Mouse (Mus musculus): ENCODE data around the gene Snrpg. TPM values are rescaled to one million over a fixed set of nuclear protein-coding genes. Genes with fewer than 3 reads are reported as not detected.

Gene Snrpg
- total and polyA plus RNA-seq, 2 experiments from 2014 or later: 101 to 308 TPM

DNA sequence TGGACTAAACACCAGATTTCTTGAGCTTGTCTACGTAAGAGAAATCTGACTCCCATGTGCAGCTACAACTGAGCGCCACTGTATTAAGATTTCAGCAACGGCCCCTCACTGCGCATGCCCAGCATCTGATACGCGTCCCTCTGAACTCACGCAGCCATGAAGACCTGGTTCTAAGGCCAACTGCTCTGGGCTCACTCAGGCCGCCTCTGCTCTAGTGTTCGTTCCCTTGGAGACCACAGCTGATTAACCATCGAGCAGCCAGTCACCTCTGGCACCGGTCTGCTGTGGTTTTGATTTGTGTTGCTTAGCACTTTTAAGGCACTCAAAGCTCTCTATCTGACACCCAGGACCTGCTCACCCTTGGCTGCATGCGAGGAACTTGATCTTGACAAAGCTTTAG, 16.2 kb downstream of the Snrpg start:
- Histone ChIP-seq H3K4me2 (ENCODE audit: low read depth) (no peak overlapping the region), H3K36me3 (ENCODE audit: insufficient read depth) (peaks cover 63% of the 10 kb centered on the region), H3K27me3 (ENCODE audit: insufficient read depth, low read length) (no peaks in the 10 kb centered on the region), H3K27ac (ENCODE audit: low read depth, low read length) (no peak overlapping the region), H3K4me3 (ENCODE audit: low read depth, low read length) (no peak overlapping the region), H3K9ac (no peak overlapping the region), H3K9me3 (ENCODE audit: low read length) (no peaks in the 10 kb centered on the region), H3K4me1 (ENCODE audit: insufficient read depth) (no peaks in the 10 kb centered on the region)
- ATAC-seq (no peak), DNase-seq (no peak)
- no peak for TF ChIP-seq CTCF (IDR thresholded peaks at IDR 0.05; ENCODE audit: low read depth)
- WGBS: 88% methylated on average over 12 of the region's 12 CpGs

DNA sequence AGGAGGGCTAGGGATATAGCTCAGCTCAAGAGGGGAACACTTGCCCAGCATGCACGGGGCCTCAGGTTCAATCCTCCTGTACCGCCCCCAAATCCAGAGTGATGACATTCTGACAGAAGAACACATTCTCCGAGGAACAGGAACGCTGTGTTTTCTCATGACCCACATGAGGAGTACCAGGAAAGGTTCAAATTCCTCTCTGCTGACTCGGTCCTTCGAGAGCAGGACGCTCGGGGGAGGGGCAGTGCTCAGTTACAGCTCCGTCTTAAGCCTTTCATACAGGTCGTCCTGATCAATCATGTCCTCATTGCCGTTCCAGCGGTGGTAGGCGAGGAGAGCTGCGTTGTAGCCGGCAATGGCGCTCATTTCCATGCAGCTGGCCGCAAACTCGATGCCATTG, 17.4 kb downstream of the Snrpg start:
- Histone ChIP-seq H3K4me3 (ENCODE audit: low read depth, low read length) (no peak overlapping the region), H3K9me3 (ENCODE audit: low read length) (no peaks in the 10 kb centered on the region), H3K4me2 (ENCODE audit: low read depth) (no peak overlapping the region), H3K36me3 (ENCODE audit: insufficient read depth) (peaks cover 66% of the 10 kb centered on the region), H3K27me3 (ENCODE audit: insufficient read depth, low read length) (no peaks in the 10 kb centered on the region), H3K27ac (ENCODE audit: low read depth, low read length) (no peak overlapping the region), H3K4me1 (ENCODE audit: insufficient read depth) (no peaks in the 10 kb centered on the region), H3K9ac (no peak overlapping the region)
- 90% methylated on average over 18 of the region's 18 CpGs for WGBS
- no peak for DNase-seq
- no peak for ATAC-seq
- TF ChIP-seq CTCF (IDR thresholded peaks at IDR 0.05; ENCODE audit: low read depth): no peak

DNA sequence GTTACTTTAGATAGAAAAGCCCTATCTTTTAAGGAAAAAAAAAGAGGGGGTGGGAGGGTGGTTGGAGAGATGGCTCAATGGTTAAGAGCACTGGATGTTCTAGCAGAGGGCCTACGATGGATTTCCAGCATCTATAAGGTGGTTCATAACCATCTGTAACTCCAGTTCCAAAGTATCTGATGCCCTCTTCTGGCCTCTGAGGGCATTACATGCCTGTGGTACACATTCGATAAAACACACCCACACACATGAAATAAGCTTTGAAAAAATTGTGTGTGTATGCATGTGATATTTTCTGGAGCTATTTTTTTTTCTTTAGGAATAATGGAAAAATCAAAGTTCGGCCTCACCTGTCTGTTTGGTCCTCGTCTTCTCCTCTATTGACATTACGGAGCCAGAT, 20.2 kb downstream of the Snrpg start:
- WGBS: 96% methylated on average over 5 of the region's 5 CpGs
- peaks cover 58% of the 10 kb centered on the region for H3K36me3 ChIP-seq (ENCODE audit: insufficient read depth)

DNA sequence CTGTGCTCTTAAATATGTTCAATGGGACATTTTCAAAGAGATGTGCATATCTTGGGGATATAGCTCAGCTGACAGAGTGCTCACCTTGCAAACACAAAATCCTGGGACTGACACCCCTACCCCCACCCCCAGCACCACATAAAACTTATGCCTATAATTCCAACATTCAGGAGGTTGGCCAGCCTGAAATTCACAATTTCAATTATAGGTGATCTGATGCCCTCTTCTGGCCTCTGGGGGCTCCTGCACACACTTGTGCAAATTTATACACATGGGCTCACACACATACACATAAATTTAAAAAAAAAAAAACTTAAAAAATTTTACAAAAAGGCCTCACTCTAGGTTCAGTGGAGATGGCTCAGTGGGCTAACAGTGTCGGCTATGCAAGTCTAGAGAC, 22.1 kb downstream of the Snrpg start:
- Histone ChIP-seq H3K9ac (no peak overlapping the region), H3K9me3 (ENCODE audit: low read length) (no peaks in the 10 kb centered on the region), H3K4me2 (ENCODE audit: low read depth) (no peak overlapping the region), H3K4me1 (ENCODE audit: insufficient read depth) (peaks cover 13% of the 10 kb centered on the region), H3K4me3 (ENCODE audit: low read depth, low read length) (no peak overlapping the region), H3K27ac (ENCODE audit: low read depth, low read length) (no peak overlapping the region), H3K27me3 (ENCODE audit: insufficient read depth, low read length) (no peaks in the 10 kb centered on the region), H3K36me3 (ENCODE audit: insufficient read depth) (peaks cover 47% of the 10 kb centered on the region)
- no peak for ATAC-seq
- TF ChIP-seq CTCF (IDR thresholded peaks at IDR 0.05; ENCODE audit: low read depth): 0 out of 2 replicates have a peak, but pooled peaks have one; percentile 18
- DNase-seq: no peak
- 97% methylated on average over 1 of the region's 1 CpGs for WGBS

More for the DNA sequence above, 20.2 kb downstream of the Snrpg start:
- no peak for DNase-seq
- Histone ChIP-seq H3K9me3 (ENCODE audit: low read length) (no peaks in the 10 kb centered on the region), H3K4me1 (ENCODE audit: insufficient read depth) (peaks cover 7% of the 10 kb centered on the region; the same call in 1 of the 2 replicates), H3K4me3 (ENCODE audit: low read depth, low read length) (no peak overlapping the region), H3K27me3 (ENCODE audit: insufficient read depth, low read length) (no peaks in the 10 kb centered on the region), H3K4me2 (ENCODE audit: low read depth) (no peak overlapping the region), H3K27ac (ENCODE audit: low read depth, low read length) (no peak overlapping the region), H3K9ac (no peak overlapping the region)
- ATAC-seq: no peak
- peak; percentile 47 for TF ChIP-seq CTCF (IDR thresholded peaks at IDR 0.05; ENCODE audit: low read depth)

DNA sequence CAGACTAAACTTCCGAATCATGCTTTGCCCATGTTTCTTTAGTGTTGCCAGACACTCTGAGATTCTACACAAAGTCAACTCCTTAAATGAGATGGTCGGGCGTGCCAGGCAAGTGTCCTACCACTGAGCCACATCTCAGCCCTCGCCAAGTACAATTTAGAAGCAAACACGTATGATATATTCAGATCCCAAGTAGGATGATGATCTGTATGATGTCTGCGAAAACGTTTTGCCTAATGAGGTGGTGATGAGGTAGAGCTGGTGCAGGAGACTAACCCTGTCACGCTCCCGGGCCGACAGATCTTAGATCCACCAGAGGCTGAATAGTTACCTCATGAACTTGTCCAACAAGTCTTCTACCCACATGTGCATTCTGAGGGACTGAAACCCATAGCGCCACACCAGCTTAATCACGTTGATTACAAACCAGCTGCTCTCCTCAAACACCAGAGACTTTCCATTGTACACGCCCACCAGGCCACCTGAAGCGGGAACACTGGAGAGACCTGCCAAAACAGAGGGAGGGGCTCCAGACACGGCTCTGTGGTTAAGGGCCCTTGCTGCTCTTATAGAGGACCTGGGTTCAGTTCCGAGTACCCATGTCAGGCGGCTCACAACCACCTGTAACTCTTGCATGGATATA, 23.1 kb downstream of the Snrpg start:
- H3K9ac ChIP-seq: no peak overlapping the region
- DNase-seq (no peak), ATAC-seq (no peak)
- TF ChIP-seq CTCF (IDR thresholded peaks at IDR 0.05; ENCODE audit: low read depth): no peak
- WGBS: 90% methylated on average over 17 of the region's 17 CpGs
- H3K4me2 ChIP-seq (ENCODE audit: low read depth): no peak overlapping the region
- H3K4me3 ChIP-seq (ENCODE audit: low read depth, low read length): no peak overlapping the region
- peaks cover 37% of the 10 kb centered on the region for H3K36me3 ChIP-seq (ENCODE audit: insufficient read depth)
- H3K27me3 ChIP-seq (ENCODE audit: insufficient read depth, low read length): no peaks in the 10 kb centered on the region
- no peak overlapping the region for H3K27ac ChIP-seq (ENCODE audit: low read depth, low read length)
- peaks cover 13% of the 10 kb centered on the region for H3K4me1 ChIP-seq (ENCODE audit: insufficient read depth)
- no peaks in the 10 kb centered on the region for H3K9me3 ChIP-seq (ENCODE audit: low read length)

DNA sequence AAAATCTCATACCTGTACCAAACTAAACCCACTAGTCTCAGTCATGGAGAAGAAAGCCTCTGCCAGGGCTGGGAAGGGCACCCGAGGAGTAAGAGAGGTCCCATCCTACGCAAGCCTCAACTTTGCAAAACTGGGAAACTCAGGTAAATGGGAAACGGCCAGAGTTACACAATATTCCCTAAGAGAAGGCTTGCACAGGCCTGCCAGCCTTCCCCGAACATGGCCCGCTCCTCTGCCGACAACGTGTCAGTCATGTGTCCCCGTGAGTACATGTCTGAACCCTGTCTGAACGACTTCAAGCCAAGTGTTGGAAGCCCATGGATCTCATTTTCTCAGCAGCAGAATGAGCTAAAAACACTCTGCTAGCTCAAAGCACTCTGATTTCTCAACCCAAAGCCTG, 23.9 kb downstream of the Snrpg start:
- no peak for TF ChIP-seq CTCF (IDR thresholded peaks at IDR 0.05; ENCODE audit: low read depth)
- H3K27me3 ChIP-seq (ENCODE audit: insufficient read depth, low read length): no peaks in the 10 kb centered on the region
- H3K4me2 ChIP-seq (ENCODE audit: low read depth): peak overlapping the region; percentile 71
- no peak for ATAC-seq
- H3K9me3 ChIP-seq (ENCODE audit: low read length): no peaks in the 10 kb centered on the region
- no peak for DNase-seq
- H3K9ac ChIP-seq: no peak overlapping the region
- H3K27ac ChIP-seq (ENCODE audit: low read depth, low read length): no peak overlapping the region; the same call in 1 of the 2 replicates
- 81% methylated on average over 9 of the region's 9 CpGs for WGBS
- H3K4me3 ChIP-seq (ENCODE audit: low read depth, low read length): peak overlapping the region; percentile 85; the same call in 1 of the 2 replicates
- H3K36me3 ChIP-seq (ENCODE audit: insufficient read depth): peaks cover 29% of the 10 kb centered on the region
- H3K4me1 ChIP-seq (ENCODE audit: insufficient read depth): peaks cover 13% of the 10 kb centered on the region

DNA sequence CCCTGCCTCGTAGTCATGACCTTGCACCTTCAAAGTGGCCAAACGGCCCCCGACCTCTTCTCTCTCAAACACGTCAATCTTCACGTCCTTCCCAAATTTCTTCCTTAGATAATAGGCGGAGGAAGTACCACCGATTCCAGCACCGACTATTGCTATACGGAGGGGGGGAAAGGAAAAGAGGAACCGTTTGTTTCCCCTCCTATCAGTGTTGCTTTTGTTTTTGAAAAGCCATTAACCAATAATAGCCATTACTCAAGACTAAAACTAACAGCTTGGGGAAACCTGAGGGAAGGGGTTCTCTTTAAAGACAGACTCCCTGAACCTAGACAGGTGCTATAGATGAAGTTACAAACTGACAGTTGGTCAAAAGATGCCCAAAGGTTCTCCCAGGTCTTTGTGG, 24.9 kb downstream of the Snrpg start:
- WGBS: 16% methylated on average over 10 of the region's 10 CpGs
- no peak for TF ChIP-seq CTCF (IDR thresholded peaks at IDR 0.05; ENCODE audit: low read depth)
- no peaks in the 10 kb centered on the region for H3K9me3 ChIP-seq (ENCODE audit: low read length)
- no peaks in the 10 kb centered on the region for H3K27me3 ChIP-seq (ENCODE audit: insufficient read depth, low read length)
- peak overlapping the region; percentile 71 for H3K4me2 ChIP-seq (ENCODE audit: low read depth)
- peak overlapping the region; percentile 95 for H3K27ac ChIP-seq (ENCODE audit: low read depth, low read length)
- H3K4me3 ChIP-seq (ENCODE audit: low read depth, low read length): peak overlapping the region; percentile 85
- peaks cover 19% of the 10 kb centered on the region for H3K36me3 ChIP-seq (ENCODE audit: insufficient read depth)
- DNase-seq (peak; percentile 29), ATAC-seq (no peak)
- H3K4me1 ChIP-seq (ENCODE audit: insufficient read depth): peaks cover 13% of the 10 kb centered on the region
- H3K9ac ChIP-seq: peak overlapping the region; percentile 97
